ENCODE assay signal across 25 mouse cellular contexts in the genomic region with DNA sequence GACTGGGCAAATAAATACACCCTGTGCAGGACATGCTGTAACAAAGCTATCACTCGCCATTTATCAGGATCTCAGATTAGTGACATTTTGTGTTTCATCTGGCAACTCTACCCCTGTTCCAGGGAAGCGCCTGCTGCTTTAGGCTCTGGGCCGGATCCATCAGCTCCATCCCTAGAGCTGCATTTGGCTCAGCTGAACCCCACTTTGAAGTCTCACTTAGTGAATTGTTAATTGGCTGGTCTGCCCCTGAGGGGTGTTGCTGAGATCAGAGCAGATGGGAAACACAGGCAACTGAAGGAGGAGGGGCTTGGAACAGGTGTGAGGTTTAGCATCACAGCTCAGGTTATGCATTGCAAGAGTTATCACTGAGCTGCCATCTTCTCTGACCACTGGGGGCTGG. TPM values are rescaled to one million over a fixed set of nuclear protein-coding genes. Genes with fewer than 3 reads are reported as not detected.
DNase-seq lines count a peak whose midpoint lies in the region; ATAC-seq lines count a peak whose summit lies in the region.
"Had no signal": no experiment of that assay in that cellular context is flagged by ENCODE, and none has a peak within 500 bp of the region (broad histone marks: within the 10 kb centered on the region; RNA-seq: fewer than 3 reads in every experiment).

No protein-coding gene starts in this region.

- WGBS in embryonic facial prominence, embryonic 14.5 days: 70% methylated on average over 3 of the region's 3 CpGs
- WGBS in embryonic facial prominence, embryonic 10.5 days: 81% methylated on average over 3 of the region's 3 CpGs
- 68% methylated on average over 3 of the region's 3 CpGs for WGBS in hindbrain, embryonic 16.5 days
- 61% methylated on average over 3 of the region's 3 CpGs for WGBS in hindbrain, embryonic 11.5 days
- WGBS in lung, embryonic 16.5 days: 58% methylated on average over 3 of the region's 3 CpGs

- no peak overlapping the region for H3K9ac ChIP-seq in embryonic facial prominence, embryonic 14.5 days (ENCODE audit: low read depth, low read length)
- no peak overlapping the region for H3K9ac ChIP-seq in hindbrain, embryonic 16.5 days (ENCODE audit: low read depth, low read length)
- H3K9ac ChIP-seq in hindbrain, embryonic 11.5 days (ENCODE audit: low read depth, low read length): no peak overlapping the region
- H3K9ac ChIP-seq in lung, embryonic 16.5 days (ENCODE audit: low read length): no peak overlapping the region
- H3K9ac ChIP-seq: embryonic facial prominence, embryonic 13.5 days; hindbrain, embryonic 12.5 days; liver, embryonic 15.5 days; neural tube, embryonic 13.5 days had no signal

- ATAC-seq in embryonic facial prominence, embryonic 14.5 days (ENCODE audit: low read depth): 0 out of 2 replicates have a peak, but pooled peaks have one; percentile 18
- ATAC-seq in hindbrain, embryonic 16.5 days: peak; percentile 52; the same call in 1 of the 2 replicates
- no peak for ATAC-seq in hindbrain, embryonic 11.5 days (ENCODE audit: low FRiP score)
- 0 out of 2 replicates have a peak, but pooled peaks have one; percentile 23 for ATAC-seq in lung, embryonic 16.5 days (ENCODE audit: low read depth)
- ATAC-seq: CD4-positive, CD25-positive, alpha-beta regulatory T cell, adult 4 months had no signal

- no peak overlapping the region for H3K4me3 ChIP-seq in embryonic facial prominence, embryonic 14.5 days (ENCODE audit: low read depth, low read length)
- H3K4me3 ChIP-seq in embryonic facial prominence, embryonic 10.5 days: no peak overlapping the region
- no peak overlapping the region for H3K4me3 ChIP-seq in hindbrain, embryonic 16.5 days (ENCODE audit: low read length)
- no peak overlapping the region for H3K4me3 ChIP-seq in hindbrain, embryonic 11.5 days (ENCODE audit: low read depth, low read length)
- no peak overlapping the region for H3K4me3 ChIP-seq in lung, embryonic 16.5 days (ENCODE audit: low read length)
- no peak overlapping the region for H3K4me3 ChIP-seq in brown adipose tissue, adult 24 weeks (ENCODE audit: insufficient read depth, low read depth, low read length)
- H3K4me3 ChIP-seq: embryonic facial prominence, embryonic 13.5 days; heart, embryonic 10.5 days; hindbrain, embryonic 12.5 days; left cerebral cortex, adult 2 months; limb, embryonic 10.5 days; liver, embryonic 15.5 days; neural tube, embryonic 13.5 days had no signal

- H3K27ac ChIP-seq in embryonic facial prominence, embryonic 14.5 days (replicated peaks; ENCODE audit: low read depth, low read length): no peak overlapping the region
- no peak overlapping the region for H3K27ac ChIP-seq in embryonic facial prominence, embryonic 10.5 days (replicated peaks)
- no peak overlapping the region for H3K27ac ChIP-seq in hindbrain, embryonic 16.5 days (ENCODE audit: low read depth, low read length)
- no peak overlapping the region for H3K27ac ChIP-seq in hindbrain, embryonic 11.5 days (ENCODE audit: low read depth, low read length)
- no peak overlapping the region for H3K27ac ChIP-seq in lung, embryonic 16.5 days (ENCODE audit: low read length)
- 0 out of 2 replicates have a peak overlapping the region, but pooled peaks have one; percentile 22 for H3K27ac ChIP-seq in brown adipose tissue, adult 24 weeks (replicated peaks; ENCODE audit: low read depth, low read length)
- H3K27ac ChIP-seq: embryonic facial prominence, embryonic 13.5 days; heart, embryonic 10.5 days; hindbrain, embryonic 12.5 days; left cerebral cortex, adult 2 months; limb, embryonic 10.5 days; liver, embryonic 15.5 days; macrophage; neural tube, embryonic 13.5 days had no signal

- no peaks in the 10 kb centered on the region for H3K9me3 ChIP-seq in embryonic facial prominence, embryonic 14.5 days (ENCODE audit: control insufficient read depth, low read length)
- H3K9me3 ChIP-seq in embryonic facial prominence, embryonic 10.5 days: no peaks in the 10 kb centered on the region
- H3K9me3 ChIP-seq in hindbrain, embryonic 16.5 days (ENCODE audit: control insufficient read depth, low read length): no peaks in the 10 kb centered on the region
- H3K9me3 ChIP-seq in hindbrain, embryonic 11.5 days (ENCODE audit: control insufficient read depth, low read length): no peaks in the 10 kb centered on the region
- H3K9me3 ChIP-seq in lung, embryonic 16.5 days (ENCODE audit: control insufficient read depth, low read length): 0 out of 2 replicates have a peak, but pooled peaks cover 2% of the 10 kb centered on the region
- H3K9me3 ChIP-seq: embryonic facial prominence, embryonic 13.5 days; heart, embryonic 10.5 days; hindbrain, embryonic 12.5 days; limb, embryonic 10.5 days; liver, embryonic 15.5 days; neural tube, embryonic 13.5 days had no signal

- H3K27me3 ChIP-seq in embryonic facial prominence, embryonic 14.5 days (replicated peaks; ENCODE audit: control insufficient read depth, insufficient read depth, low read length): no peaks in the 10 kb centered on the region
- no peaks in the 10 kb centered on the region for H3K27me3 ChIP-seq in embryonic facial prominence, embryonic 10.5 days (replicated peaks; ENCODE audit: low read depth, poor library complexity, severe bottlenecking)
- H3K27me3 ChIP-seq in hindbrain, embryonic 16.5 days (replicated peaks; ENCODE audit: control insufficient read depth, insufficient read depth, low read length): no peaks in the 10 kb centered on the region; the same call in 1 of the 2 replicates
- H3K27me3 ChIP-seq in hindbrain, embryonic 11.5 days (ENCODE audit: control insufficient read depth, insufficient read depth, low read length): no peaks in the 10 kb centered on the region
- no peaks in the 10 kb centered on the region for H3K27me3 ChIP-seq in lung, embryonic 16.5 days (ENCODE audit: control insufficient read depth, insufficient read depth, low read depth, low read length)
- H3K27me3 ChIP-seq: embryonic facial prominence, embryonic 13.5 days; hindbrain, embryonic 12.5 days; liver, embryonic 15.5 days; neural tube, embryonic 13.5 days had no signal

- H3K4me2 ChIP-seq in embryonic facial prominence, embryonic 14.5 days (ENCODE audit: low read depth, low read length): no peak overlapping the region
- no peak overlapping the region for H3K4me2 ChIP-seq in hindbrain, embryonic 16.5 days (ENCODE audit: low read length)
- H3K4me2 ChIP-seq in hindbrain, embryonic 11.5 days (replicated peaks; ENCODE audit: low read depth, low read length): no peak overlapping the region
- no peak overlapping the region for H3K4me2 ChIP-seq in lung, embryonic 16.5 days (ENCODE audit: low read depth, low read length)
- H3K4me2 ChIP-seq: embryonic facial prominence, embryonic 13.5 days; hindbrain, embryonic 12.5 days; liver, embryonic 15.5 days; neural tube, embryonic 13.5 days had no signal

- H3K4me1 ChIP-seq in embryonic facial prominence, embryonic 14.5 days (ENCODE audit: control insufficient read depth, insufficient read depth, low read length): no peaks in the 10 kb centered on the region
- H3K4me1 ChIP-seq in embryonic facial prominence, embryonic 10.5 days: no peaks in the 10 kb centered on the region
- H3K4me1 ChIP-seq in hindbrain, embryonic 16.5 days (ENCODE audit: control insufficient read depth, insufficient read depth, low read depth, low read length): no peaks in the 10 kb centered on the region
- H3K4me1 ChIP-seq in hindbrain, embryonic 11.5 days (replicated peaks; ENCODE audit: control insufficient read depth, insufficient read depth, low read length): no peaks in the 10 kb centered on the region
- H3K4me1 ChIP-seq in lung, embryonic 16.5 days (replicated peaks; ENCODE audit: control insufficient read depth, insufficient read depth, low read length): no peaks in the 10 kb centered on the region
- H3K4me1 ChIP-seq in brown adipose tissue, adult 24 weeks (ENCODE audit: control insufficient read depth, insufficient read depth, insufficient read length, low read length): no peaks in the 10 kb centered on the region
- H3K4me1 ChIP-seq: embryonic facial prominence, embryonic 13.5 days; hindbrain, embryonic 12.5 days; limb, embryonic 10.5 days; liver, embryonic 15.5 days; neural tube, embryonic 13.5 days had no signal

- no peaks in the 10 kb centered on the region for H3K36me3 ChIP-seq in embryonic facial prominence, embryonic 14.5 days (ENCODE audit: control insufficient read depth, insufficient read depth, low read length)
- no peaks in the 10 kb centered on the region for H3K36me3 ChIP-seq in embryonic facial prominence, embryonic 10.5 days (replicated peaks)
- no peaks in the 10 kb centered on the region for H3K36me3 ChIP-seq in hindbrain, embryonic 16.5 days (ENCODE audit: control insufficient read depth, insufficient read depth, low read length)
- no peaks in the 10 kb centered on the region for H3K36me3 ChIP-seq in hindbrain, embryonic 11.5 days (ENCODE audit: control insufficient read depth, insufficient read depth, low read length)
- H3K36me3 ChIP-seq in lung, embryonic 16.5 days (ENCODE audit: control insufficient read depth, insufficient read depth, low read length): no peaks in the 10 kb centered on the region
- H3K36me3 ChIP-seq: embryonic facial prominence, embryonic 13.5 days; heart, embryonic 10.5 days; hindbrain, embryonic 12.5 days; limb, embryonic 10.5 days; liver, embryonic 15.5 days; neural tube, embryonic 13.5 days had no signal

- DNase-seq in embryonic facial prominence, embryonic 14.5 days (ENCODE audit: low spot score): peak; percentile 17
- DNase-seq in embryonic facial prominence, embryonic 10.5 days (ENCODE audit: low spot score): no peak
- no peak for DNase-seq in hindbrain, embryonic 11.5 days (ENCODE audit: low spot score)
- no peak for DNase-seq in lung, adult 18-20 months
- no peak for DNase-seq in urinary bladder, adult 2 months (ENCODE audit: low spot score)
- DNase-seq: adrenal gland, postnatal 14 days; cerebellum, adult 9-10 months; heart, postnatal 10 days; kidney, adult 2 months; kidney, postnatal 10 days; liver; thymus, postnatal 14 days had no signal

RNA-seq across cellular contexts. Expression of gene Cckar, which starts 15.9 kb away (rescaled TPM):
- 0.80 and 1.1 TPM in 2 replicates for polyA plus RNA-seq in embryonic facial prominence, embryonic 14.5 days (2014; fragmentation: Nextera tagmentation; extraction: Ambion mirVana)
- 0.45 TPM in 2 replicates for polyA plus RNA-seq in embryonic facial prominence, embryonic 10.5 days (2016; fragmentation: Nextera tagmentation; extraction: Ambion mirVana)
- polyA plus RNA-seq in hindbrain, embryonic 16.5 days (2015; fragmentation: Nextera tagmentation; extraction: Ambion mirVana): 0.70 and 0.79 TPM in 2 replicates
- polyA plus RNA-seq in hindbrain, embryonic 11.5 days (2014; fragmentation: Nextera tagmentation; extraction: Ambion mirVana): 1.8 and 1.9 TPM in 2 replicates
- polyA plus RNA-seq in lung, embryonic 16.5 days (2015; fragmentation: Nextera tagmentation; extraction: Ambion mirVana): 45.3 and 48.7 TPM in 2 replicates
- not detected in 2 replicates for polyA plus RNA-seq in brown adipose tissue, adult 24 weeks (2012; ENCODE audit: insufficient read depth, insufficient read length, missing spikeins)
- 0.04 and 0.16 TPM in 2 replicates for polyA plus RNA-seq in urinary bladder, adult 2 months (2012; rRNA removed)
- polyA plus RNA-seq: CD4-positive, CD25-positive, alpha-beta regulatory T cell, adult 4 months; gonadal fat pad, adult 2 months; macrophage had no signal

Comparison
In these comparisons a context has a peak if more than half of its experiments do, and no peak if none do; other contexts are left out.
1. RNA of gene Cckar, which starts 15.9 kb away (polyA plus RNA-seq): 45.3 to 48.7 TPM in lung, embryonic 16.5 days; 1.8 to 1.9 TPM in hindbrain, embryonic 11.5 days, 0.80 to 1.1 TPM in embryonic facial prominence, embryonic 14.5 days, 0.70 to 0.79 TPM in hindbrain, embryonic 16.5 days, 0.45 TPM in embryonic facial prominence, embryonic 10.5 days, 0.04 to 0.16 TPM in urinary bladder, adult 2 months and not detected in brown adipose tissue, adult 24 weeks; every median in the first group is over 10 times any median in the second.